Mouse (Mus musculus) liver, embryonic 15.5 days (tissue): ENCODE data around the gene Grb2. TPM values are rescaled to one million over a fixed set of nuclear protein-coding genes. Genes with fewer than 3 reads are reported as not detected.
A peak's percentile ranks its signal among the peaks of the same experiment; 100 is the strongest.

Experiments
- ATAC-seq: fragments of 200-750 bp; cut with Nextera tagmentation; 2 replicates; pipeline ENCODE4 v1.8.0; 2017; ENCODE audit warnings: moderate number of reproducible peaks, mild to moderate bottlenecking, moderate library complexity; ENCODE audit not compliant: insufficient read depth
- H3K27ac ChIP-seq: fragments of 300-500 bp; sonication (generic); replicated peaks from 2 replicates; pipeline ENCODE4 v1.5.1; 2015; ENCODE audit warnings: mild to moderate bottlenecking, inconsistent platforms
- H3K27me3 ChIP-seq: fragments of 300-500 bp; sonication (generic); 2 replicates; pipeline ENCODE4 v1.6.1; 2015; ENCODE audit warnings: mild to moderate bottlenecking, inconsistent platforms
- H3K36me3 ChIP-seq: fragments of 300-500 bp; sonication (generic); replicated peaks from 2 replicates; pipeline ENCODE4 v1.6.1; 2015; ENCODE audit warnings: moderate library complexity, mild to moderate bottlenecking, inconsistent platforms
- H3K4me1 ChIP-seq: fragments of 300-500 bp; sonication (generic); replicated peaks from 2 replicates; pipeline ENCODE4 v1.6.1; 2015; ENCODE audit warnings: inconsistent platforms
- H3K4me2 ChIP-seq: fragments of 300-500 bp; sonication (generic); 2 replicates; pipeline ENCODE4 v1.6.1; 2015; ENCODE audit warnings: moderate library complexity, mild to moderate bottlenecking, inconsistent platforms
- H3K4me3 ChIP-seq: fragments of 300-500 bp; sonication (generic); replicated peaks from 2 replicates; pipeline ENCODE4 v1.5.1; 2015; ENCODE audit warnings: mild to moderate bottlenecking, inconsistent platforms
- H3K9ac ChIP-seq: fragments of 300-500 bp; sonication (generic); 2 replicates; pipeline ENCODE4 v1.6.1; 2015; ENCODE audit warnings: moderate library complexity, mild to moderate bottlenecking, inconsistent platforms
- H3K9me3 ChIP-seq: fragments of 300-500 bp; sonication (generic); replicated peaks from 2 replicates; pipeline ENCODE4 v1.6.1; 2016; ENCODE audit warnings: inconsistent platforms
- WGBS: fragments of 180-500 bp; shearing (Covaris S2); methylation state at CpG from one replicate; pipeline ENCODE4 v1.1.7; 2015; ENCODE audit warnings: mixed read lengths; ENCODE audit not compliant: insufficient replicate concordance; 5-methylcytosine and 5-hydroxymethylcytosine counted together
- polyA plus RNA-seq: library from polyadenylated mRNA; unstranded; fragments of >200 nt; fragmentation: Nextera tagmentation; extraction: Ambion mirVana; gene quantifications from 2 replicates; pipeline ENCODE4 v1.2.1, GENCODE M21; 2015

The Grb2 gene
- polyA plus RNA-seq, 1 experiment from 2014 or later: 55.8 TPM

DNA sequence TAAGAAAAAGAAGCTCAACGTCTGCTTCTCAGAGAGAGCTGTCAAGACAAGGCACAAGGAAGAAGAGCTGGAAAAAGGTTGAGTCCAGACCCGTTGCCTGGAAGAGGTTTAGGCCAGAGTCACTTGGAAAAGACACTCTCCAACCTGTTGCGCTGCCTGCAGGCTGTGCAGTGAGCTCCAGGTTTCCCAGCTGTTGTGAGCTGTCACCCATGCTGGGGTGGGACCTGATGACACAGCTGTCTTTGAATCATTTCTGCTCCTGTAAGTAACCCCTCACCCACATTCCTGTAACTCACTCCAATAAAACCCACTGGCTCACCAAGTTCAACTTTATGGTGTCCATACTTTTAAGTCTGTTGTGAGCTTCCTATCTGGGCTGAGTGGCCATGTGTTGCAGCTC is 10.7 kb downstream of the Grb2 start:
- Histone ChIP-seq H3K27ac (peak overlapping the region; percentile 67; the same call in 1 of the 2 replicates), H3K9me3 (no peaks in the 10 kb centered on the region), H3K4me2 (peak overlapping the region; percentile 63; the same call in 1 of the 2 replicates), H3K27me3 (no peaks in the 10 kb centered on the region), H3K9ac (no peak overlapping the region), H3K36me3 (peaks cover 26% of the 10 kb centered on the region), H3K4me1 (peaks cover 65% of the 10 kb centered on the region), H3K4me3 (no peak overlapping the region)
- ATAC-seq: no peak
- 76% methylated on average over 3 of the region's 3 CpGs for WGBS

DNA sequence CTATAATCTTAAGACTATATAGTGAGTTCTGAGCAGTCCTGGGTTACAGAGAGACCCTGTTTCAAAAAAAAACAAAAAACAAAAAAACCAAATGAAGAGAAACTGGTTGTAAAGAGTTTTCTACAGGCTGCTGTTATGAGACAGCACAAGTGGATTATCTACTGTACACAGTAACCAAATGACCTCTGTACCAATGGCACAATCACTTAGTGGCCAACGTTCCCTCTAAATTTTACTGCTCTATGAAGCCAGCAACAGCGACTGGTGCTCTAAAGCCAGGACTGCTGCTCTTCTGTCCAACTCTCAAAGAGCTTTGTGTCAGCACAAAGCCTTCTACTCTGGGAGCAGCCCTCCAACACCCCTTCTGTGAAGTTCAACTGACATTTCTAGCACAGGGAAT is 11.3 kb downstream of the Grb2 start:
- ATAC-seq: no peak
- Histone ChIP-seq H3K27ac (peak overlapping the region; percentile 67), H3K27me3 (no peaks in the 10 kb centered on the region), H3K4me1 (peaks cover 71% of the 10 kb centered on the region), H3K4me3 (no peak overlapping the region), H3K36me3 (peaks cover 26% of the 10 kb centered on the region), H3K4me2 (peak overlapping the region; percentile 36; the same call in 1 of the 2 replicates), H3K9me3 (no peaks in the 10 kb centered on the region), H3K9ac (no peak overlapping the region)
- WGBS: 67% methylated on average over 2 of the region's 2 CpGs

DNA sequence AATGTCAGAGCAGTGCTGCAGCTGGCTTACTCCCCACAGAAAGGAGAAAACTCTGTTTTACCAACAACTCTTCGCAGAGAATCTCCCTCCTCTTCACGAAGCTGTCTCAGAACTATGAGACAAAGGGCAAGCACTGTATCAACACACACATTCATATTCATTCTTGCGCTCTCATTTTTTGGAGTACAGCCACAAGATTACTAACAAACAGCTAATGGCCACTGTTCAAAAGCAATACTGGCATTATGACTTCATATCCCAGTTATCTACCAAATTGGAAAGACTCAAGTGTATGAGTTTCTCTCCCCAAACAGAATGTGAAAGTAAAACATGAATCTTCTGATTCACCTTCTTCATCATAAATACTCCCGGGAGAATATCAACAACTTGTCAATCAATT is 11.9 kb downstream of the Grb2 start:
- ATAC-seq: no peak
- H3K9me3 ChIP-seq: no peaks in the 10 kb centered on the region
- H3K4me3 ChIP-seq: no peak overlapping the region
- no peak overlapping the region for H3K9ac ChIP-seq
- H3K27ac ChIP-seq: peak overlapping the region; percentile 67; the same call in 1 of the 2 replicates
- no peaks in the 10 kb centered on the region for H3K27me3 ChIP-seq
- H3K36me3 ChIP-seq: peaks cover 26% of the 10 kb centered on the region
- 69% methylated on average over 4 of the region's 4 CpGs for WGBS
- no peak overlapping the region for H3K4me2 ChIP-seq
- peaks cover 77% of the 10 kb centered on the region for H3K4me1 ChIP-seq

DNA sequence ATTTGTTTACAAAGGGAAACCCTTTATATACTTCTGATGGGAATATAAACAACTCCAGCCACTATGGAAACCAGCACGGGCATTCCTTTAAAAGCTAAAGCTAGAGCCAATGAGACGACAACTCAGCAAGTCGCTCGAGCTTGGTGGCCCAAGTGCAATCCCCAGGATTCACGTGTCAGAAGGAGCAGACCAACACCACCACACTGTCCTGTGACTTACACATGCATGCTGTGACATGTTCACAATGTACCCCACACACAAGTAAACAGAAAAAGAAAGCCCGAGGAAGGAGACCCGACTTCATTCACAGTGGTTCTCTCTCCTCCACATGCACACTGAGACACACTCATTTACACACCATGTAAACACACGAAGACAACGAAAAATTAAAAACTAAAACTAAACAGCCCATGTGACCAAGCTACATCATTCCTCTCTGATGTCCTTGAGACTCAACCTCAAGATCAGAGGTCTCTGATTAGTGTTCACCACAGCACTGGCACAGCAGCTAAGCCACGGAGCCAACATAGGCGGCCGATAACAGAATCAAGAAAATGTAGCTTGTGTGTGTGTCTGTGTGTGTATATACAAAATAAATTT is 14.3 kb downstream of the Grb2 start:
- no peaks in the 10 kb centered on the region for H3K27me3 ChIP-seq
- H3K4me2 ChIP-seq: no peak overlapping the region
- no peak for ATAC-seq
- H3K9me3 ChIP-seq: no peaks in the 10 kb centered on the region
- H3K36me3 ChIP-seq: peaks cover 30% of the 10 kb centered on the region
- no peak overlapping the region for H3K27ac ChIP-seq
- no peak overlapping the region for H3K9ac ChIP-seq
- H3K4me3 ChIP-seq: no peak overlapping the region
- 69% methylated on average over 12 of the region's 12 CpGs for WGBS
- peaks cover 66% of the 10 kb centered on the region for H3K4me1 ChIP-seq

DNA sequence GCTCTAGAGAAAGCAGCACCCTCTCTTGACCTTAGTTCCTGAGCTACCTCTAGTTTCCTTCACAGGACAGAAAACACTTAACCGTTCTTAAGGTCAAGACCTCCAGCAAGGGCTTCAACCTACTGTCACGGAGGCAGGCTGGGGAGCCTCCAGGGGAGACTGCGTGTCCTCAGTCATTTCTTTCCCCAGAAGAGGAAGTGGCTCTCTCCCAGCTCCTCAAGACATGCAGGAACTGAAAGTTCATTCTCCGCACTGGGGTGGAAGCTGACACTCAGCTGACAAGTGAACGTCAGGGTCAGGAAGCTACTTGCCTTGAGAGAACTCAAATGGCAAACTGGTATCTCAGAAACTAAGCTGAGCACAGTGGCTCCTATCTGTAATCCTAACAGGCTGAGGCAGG is 15.6 kb downstream of the Grb2 start:
- H3K27ac ChIP-seq: peak overlapping the region; percentile 39; the same call in 1 of the 2 replicates
- H3K27me3 ChIP-seq: no peaks in the 10 kb centered on the region
- 27% methylated on average over 5 of the region's 5 CpGs for WGBS
- no peak overlapping the region for H3K4me3 ChIP-seq
- no peak for ATAC-seq
- H3K9me3 ChIP-seq: no peaks in the 10 kb centered on the region
- H3K4me1 ChIP-seq: peaks cover 59% of the 10 kb centered on the region
- no peak overlapping the region for H3K9ac ChIP-seq
- H3K4me2 ChIP-seq: no peak overlapping the region
- peaks cover 31% of the 10 kb centered on the region for H3K36me3 ChIP-seq

DNA sequence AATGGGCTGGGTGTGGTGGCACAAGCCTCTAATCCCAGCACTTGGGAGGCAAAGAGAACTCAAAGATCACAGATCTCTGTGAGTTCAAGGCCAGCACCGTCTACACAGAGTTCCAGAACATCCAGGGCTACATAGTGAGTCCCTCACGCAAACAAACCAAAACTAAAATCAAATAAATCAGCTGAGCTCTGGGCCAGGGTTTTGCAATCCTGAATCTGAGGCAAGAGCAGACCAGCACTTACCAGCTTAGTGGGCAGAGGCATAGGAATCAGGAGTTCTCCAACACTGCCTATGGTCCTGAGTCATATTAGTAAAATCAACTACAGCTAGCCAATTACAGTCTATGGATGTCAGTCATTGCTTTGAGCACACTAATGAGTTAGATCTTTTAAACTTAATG is 16.4 kb downstream of the Grb2 start:
- Histone ChIP-seq H3K4me3 (no peak overlapping the region), H3K27me3 (no peaks in the 10 kb centered on the region), H3K4me1 (peaks cover 62% of the 10 kb centered on the region), H3K4me2 (0 out of 2 replicates have a peak overlapping the region, but pooled peaks have one; percentile 4), H3K36me3 (peaks cover 31% of the 10 kb centered on the region), H3K9me3 (no peaks in the 10 kb centered on the region), H3K9ac (no peak overlapping the region), H3K27ac (peak overlapping the region; percentile 39)
- 65% methylated on average over 2 of the region's 2 CpGs for WGBS
- ATAC-seq: peak; percentile 52

DNA sequence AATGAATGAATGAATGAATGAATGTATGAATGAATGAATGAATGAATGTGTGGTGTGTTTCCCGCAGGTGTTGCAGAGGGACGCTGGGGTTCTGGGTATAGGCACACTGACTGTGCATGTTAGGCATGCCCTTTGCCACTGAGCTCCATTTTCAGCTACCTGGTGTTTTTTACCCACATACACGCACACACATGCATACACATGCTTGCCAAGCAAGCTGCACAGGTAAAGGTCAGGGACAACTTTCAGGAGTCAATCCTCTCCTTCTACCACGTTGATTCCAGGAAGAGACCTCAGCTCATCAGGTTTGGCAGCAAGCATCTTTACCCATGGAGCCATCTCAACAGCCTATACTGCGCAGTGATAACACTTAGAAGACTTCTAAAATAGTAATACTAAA is 16.9 kb downstream of the Grb2 start:
- no peak overlapping the region for H3K4me3 ChIP-seq
- no peak overlapping the region for H3K9ac ChIP-seq
- no peaks in the 10 kb centered on the region for H3K27me3 ChIP-seq
- peak overlapping the region; percentile 39 for H3K27ac ChIP-seq
- 75% methylated on average over 5 of the region's 5 CpGs for WGBS
- no peaks in the 10 kb centered on the region for H3K9me3 ChIP-seq
- no peak for ATAC-seq
- H3K36me3 ChIP-seq: peaks cover 31% of the 10 kb centered on the region
- peaks cover 66% of the 10 kb centered on the region for H3K4me1 ChIP-seq
- 0 out of 2 replicates have a peak overlapping the region, but pooled peaks have one; percentile 4 for H3K4me2 ChIP-seq

DNA sequence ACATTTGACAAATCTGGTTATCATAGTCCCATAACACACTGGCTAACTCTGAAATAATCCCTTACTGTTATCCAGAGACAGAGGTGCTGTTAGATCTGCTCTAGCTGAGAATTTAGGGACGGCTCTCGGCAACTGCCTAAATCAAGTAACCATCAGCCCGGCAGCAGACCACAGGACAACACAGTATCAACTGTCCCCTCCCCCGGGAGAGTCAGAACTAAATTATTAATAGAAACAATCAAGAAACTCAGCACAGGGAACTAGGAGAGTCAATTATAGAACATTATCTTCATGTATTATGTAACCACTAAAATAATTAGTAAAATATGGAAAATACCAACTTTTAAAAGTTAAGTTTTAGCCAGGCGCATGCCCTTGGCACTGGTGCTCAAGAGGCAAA is 17.4 kb downstream of the Grb2 start:
- H3K9me3 ChIP-seq: no peaks in the 10 kb centered on the region
- H3K27ac ChIP-seq: peak overlapping the region; percentile 39; the same call in 1 of the 2 replicates
- H3K4me2 ChIP-seq: no peak overlapping the region
- peaks cover 67% of the 10 kb centered on the region for H3K4me1 ChIP-seq
- no peaks in the 10 kb centered on the region for H3K27me3 ChIP-seq
- H3K4me3 ChIP-seq: no peak overlapping the region
- WGBS: 53% methylated on average over 5 of the region's 5 CpGs
- no peak for ATAC-seq
- no peak overlapping the region for H3K9ac ChIP-seq
- H3K36me3 ChIP-seq: peaks cover 29% of the 10 kb centered on the region

DNA sequence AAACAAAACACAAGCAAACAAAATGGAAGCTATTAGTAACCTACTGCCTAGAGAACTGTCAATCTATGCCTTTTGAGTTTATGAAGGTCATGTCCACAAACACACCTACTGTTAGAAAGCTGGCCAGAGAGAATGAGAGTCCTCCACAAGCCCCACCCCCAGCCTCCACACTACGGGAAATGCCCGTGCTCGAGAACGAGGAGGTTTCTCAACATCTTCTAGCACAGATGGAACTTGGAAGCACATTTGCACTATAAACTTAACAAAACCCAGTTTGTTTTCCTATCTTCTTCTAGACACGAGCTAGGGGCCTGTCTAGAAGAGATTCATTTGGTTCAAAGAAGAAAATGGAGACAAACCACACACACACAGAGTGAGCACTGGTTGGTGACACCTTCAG is 18.0 kb downstream of the Grb2 start:
- H3K9me3 ChIP-seq: no peaks in the 10 kb centered on the region
- peak overlapping the region; percentile 0; the same call in 1 of the 2 replicates for H3K9ac ChIP-seq
- no peaks in the 10 kb centered on the region for H3K27me3 ChIP-seq
- no peak overlapping the region for H3K4me2 ChIP-seq
- H3K27ac ChIP-seq: peak overlapping the region; percentile 34
- WGBS: 53% methylated on average over 5 of the region's 5 CpGs
- H3K36me3 ChIP-seq: peaks cover 24% of the 10 kb centered on the region
- H3K4me3 ChIP-seq: no peak overlapping the region
- ATAC-seq: no peak
- H3K4me1 ChIP-seq: peaks cover 67% of the 10 kb centered on the region

DNA sequence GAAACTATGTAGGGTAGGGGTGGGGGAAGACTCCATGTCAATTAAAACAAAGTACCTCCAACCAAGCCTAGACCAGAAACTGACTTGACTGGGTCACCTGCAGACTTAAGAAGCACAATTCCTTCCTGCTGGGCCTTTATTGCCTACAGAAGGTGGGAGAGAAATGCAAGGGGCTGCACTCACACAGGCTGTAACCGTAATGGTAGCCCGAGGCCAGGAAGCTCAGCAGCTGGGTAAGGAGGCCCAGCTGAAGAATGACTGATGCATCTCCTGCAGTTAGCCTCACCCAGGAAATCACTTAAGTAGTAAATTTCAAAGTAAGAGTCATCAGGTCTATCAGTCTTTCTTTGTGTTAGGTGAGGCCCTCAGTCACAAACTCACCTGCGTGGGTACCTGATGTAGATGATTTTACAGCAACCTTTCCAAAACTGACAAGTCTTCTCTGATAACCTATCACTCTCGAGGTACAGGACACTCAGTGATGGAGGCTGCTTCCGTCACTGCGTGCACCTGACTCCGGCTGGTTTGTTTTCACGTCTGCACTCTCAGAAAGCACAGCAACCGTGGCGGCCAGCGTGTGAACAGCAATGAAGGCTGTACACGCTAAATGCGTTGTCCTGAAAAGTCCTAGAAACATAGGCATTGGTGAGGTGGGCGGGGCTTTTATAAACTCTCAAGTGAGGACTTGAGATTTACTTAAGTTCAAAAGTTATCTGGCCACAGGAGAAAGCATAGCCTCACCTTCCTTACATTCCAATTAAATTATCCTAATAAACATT is 19.1 kb downstream of the Grb2 start:
- H3K27ac ChIP-seq: no peak overlapping the region
- H3K27me3 ChIP-seq: no peaks in the 10 kb centered on the region
- no peaks in the 10 kb centered on the region for H3K9me3 ChIP-seq
- H3K4me1 ChIP-seq: peaks cover 72% of the 10 kb centered on the region
- no peak overlapping the region for H3K9ac ChIP-seq
- WGBS: 87% methylated on average over 14 of the region's 14 CpGs
- no peak overlapping the region for H3K4me3 ChIP-seq
- no peak for ATAC-seq
- no peak overlapping the region for H3K4me2 ChIP-seq
- H3K36me3 ChIP-seq: peaks cover 24% of the 10 kb centered on the region

DNA sequence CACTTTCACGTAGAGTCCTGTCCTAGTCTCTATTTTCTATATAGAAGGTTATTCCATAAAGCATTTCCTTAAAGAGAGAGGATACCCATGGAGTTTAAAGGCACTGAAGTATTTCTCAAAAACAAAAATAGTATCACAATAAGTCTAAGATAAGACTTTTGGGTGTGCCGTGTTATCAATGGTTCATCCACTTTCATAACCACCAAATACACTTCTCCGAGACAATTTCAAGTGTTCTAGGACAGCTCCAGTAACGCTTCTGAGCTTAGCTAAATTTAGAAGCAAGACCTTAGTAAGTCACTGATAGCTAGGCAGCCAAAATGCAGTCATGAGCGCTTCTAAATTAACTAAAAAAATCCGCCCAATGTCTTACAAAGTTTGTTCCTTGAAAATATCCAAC is 22.0 kb downstream of the Grb2 start:
- H3K9ac ChIP-seq: no peak overlapping the region
- H3K9me3 ChIP-seq: no peaks in the 10 kb centered on the region
- H3K4me1 ChIP-seq: peaks cover 45% of the 10 kb centered on the region
- H3K4me3 ChIP-seq: no peak overlapping the region
- H3K27ac ChIP-seq: no peak overlapping the region
- no peak for ATAC-seq
- H3K4me2 ChIP-seq: no peak overlapping the region
- peaks cover 41% of the 10 kb centered on the region for H3K36me3 ChIP-seq
- H3K27me3 ChIP-seq: no peaks in the 10 kb centered on the region
- 37% methylated on average over 6 of the region's 6 CpGs for WGBS
